Mouse (Mus musculus) heart, postnatal 25 days (tissue): ENCODE results near the gene Rgr. TPM values are rescaled to one million over a fixed set of nuclear protein-coding genes. Genes with fewer than 3 reads are reported as not detected.
"Not testable (repeated sequence)": the region's sequence is repeated elsewhere in the genome, so short reads cannot be mapped to it uniquely, and the experiment has no call there.

Experiments
- DNase-seq: peaks from one replicate; pipeline ENCODE4 v3.0.0; 2022; ENCODE audit warnings: low spot score
- intact Hi-C: fragments of 180-260 bp; cut with DNase I; formaldehyde crosslinking; loops from one replicate; pipeline ENCODE4 v1.15.1; 2025
- total RNA-seq, 2 experiments: library from RNA; stranded (reverse); gene quantifications; 2 replicates each; pipeline ENCODE4 v1.2.3; 2021

The Rgr gene
- total RNA-seq, 2 experiments from 2014 or later, result not detected

DNA sequence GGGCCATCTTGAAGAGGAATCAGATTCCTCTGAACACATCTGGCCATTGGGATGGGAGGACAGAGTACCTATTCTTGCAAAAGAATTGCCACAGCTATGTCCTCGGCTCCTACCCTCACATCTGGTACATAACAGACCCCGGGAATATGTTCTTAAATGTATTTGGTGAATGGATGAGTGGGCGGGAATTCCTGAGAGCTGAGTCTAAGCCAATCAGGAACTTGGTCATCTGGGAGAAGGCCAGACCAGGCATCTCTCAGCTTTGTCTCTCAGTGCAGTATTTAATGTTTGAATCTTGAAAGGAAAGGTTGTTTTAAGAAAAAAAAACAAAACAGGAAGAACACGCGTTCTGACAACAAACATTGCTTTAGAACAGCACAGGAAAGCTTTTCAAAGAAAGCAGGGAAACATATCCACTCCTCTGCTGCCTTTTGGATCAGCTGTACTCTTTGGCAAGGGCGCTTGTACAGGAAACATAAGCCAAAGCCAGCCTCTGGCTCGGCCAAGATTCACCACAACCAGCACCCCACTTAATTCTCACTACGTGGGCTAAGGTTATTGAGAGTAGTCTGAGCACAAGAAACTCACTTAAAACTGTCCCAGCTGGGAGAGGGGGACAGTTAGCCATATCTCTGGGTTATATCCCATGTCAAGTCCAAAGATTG, 45.2 kb downstream of the Rgr start:
- DNase-seq, result no peak
- intact Hi-C loops, result no loop called here

- intact Hi-C loops, result no loop called here
- no peak for DNase-seq
Measured at GRCm38 (mm10) chr14:37002852-37003251, 45.9 kb downstream of the Rgr start.

DNA sequence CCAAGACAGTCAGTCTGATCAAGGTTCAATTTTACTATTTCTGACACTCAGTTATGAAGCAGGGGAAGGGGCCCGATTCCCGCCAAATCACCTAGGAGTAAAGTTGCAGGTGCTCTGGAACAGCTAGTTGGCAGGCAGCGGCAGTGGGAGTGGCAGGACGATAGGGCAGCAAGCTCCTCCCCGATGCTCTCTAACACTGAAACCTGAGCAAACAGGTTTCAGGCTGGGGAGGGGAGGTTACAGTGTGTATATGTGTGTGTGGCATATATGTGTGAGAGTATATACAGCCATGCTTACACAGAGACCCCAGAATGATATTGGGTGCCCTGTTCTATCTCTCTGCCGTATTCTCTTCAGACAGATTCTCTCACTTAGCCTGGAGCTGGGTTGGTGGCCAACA, 48.0 kb downstream of the Rgr start:
- DNase-seq, intact Hi-C loops: not testable (repeated sequence)

GRCm38 (mm10) chr14:36989784-36990183, 59.0 kb downstream of the Rgr start:
- intact Hi-C loops, result no loop called here
- no peak for DNase-seq

GRCm38 (mm10) chr14:36985693-36986092, 63.1 kb downstream of the Rgr start:
- DNase-seq, result peak; percentile 1
- intact Hi-C loops, result no loop called here

Other genes with a start within 250 kb of the Rgr start
- gene Ccser2, start 80.2 kb downstream of the Rgr start, total RNA-seq, result 100 to 1,000 TPM; 112 to 119 TPM
- gene Lrit1, start 5.9 kb upstream of the Rgr start, total RNA-seq, result not detected
- gene Lrit2, start 19.0 kb upstream of the Rgr start, total RNA-seq, result not detected
- gene Cdhr1, start 49.4 kb upstream of the Rgr start, total RNA-seq, result under 1 TPM in 1 of 2 experiments, not detected in 1; 0.08 TPM
- under 1 TPM in 1 of 2 experiments, not detected in 1; 0.60 TPM for gene 2610528A11Rik, start 65.1 kb upstream of the Rgr start, total RNA-seq
- 100 to 1,000 TPM; 636 to 638 TPM for gene Ghitm, start 86.3 kb upstream of the Rgr start, total RNA-seq